Mouse (Mus musculus) myocyte (in vitro differentiated cells): ENCODE measurements around the gene Prkca.

Source experiments
- CEBPB ChIP-seq: IDR thresholded peaks from 2 replicates; pipeline ENCODE4 v1.6.1; 2011; ENCODE audit warnings: mild to moderate bottlenecking, moderate library complexity; ENCODE audit not compliant: poor library complexity, insufficient read depth, severe bottlenecking
- E2F4 ChIP-seq: IDR thresholded peaks from one replicate; pipeline ENCODE4 v1.6.1; 2011; ENCODE audit warnings: mild to moderate bottlenecking, control low read depth, moderate library complexity; ENCODE audit not compliant: insufficient read depth
- MAX ChIP-seq: IDR thresholded peaks from one replicate; pipeline ENCODE4 v1.6.1; 2011; ENCODE audit warnings: low read depth, mild to moderate bottlenecking, control low read depth
- MYOD1 ChIP-seq, 3 experiments: IDR thresholded peaks; one replicate each; pipeline ENCODE4 v1.6.1; 2011; ENCODE audit warnings: control low read depth in 2 of 3, low read depth in 2 of 3, mild to moderate bottlenecking in 2 of 3, moderate library complexity in 1 of 3; ENCODE audit not compliant: insufficient read length in 2 of 3, control insufficient read depth in 1 of 3
- POLR2A ChIP-seq: IDR thresholded peaks from one replicate; pipeline ENCODE4 v1.6.1; 2011; ENCODE audit warnings: low read depth, mild to moderate bottlenecking, control low read depth, moderate library complexity; ENCODE audit not compliant: insufficient read length
- POLR2AphosphoS2 ChIP-seq: IDR thresholded peaks from one replicate; pipeline ENCODE4 v1.6.1; 2011; ENCODE audit warnings: low read depth, control low read depth; ENCODE audit not compliant: insufficient read length
- REST ChIP-seq: IDR thresholded peaks from one replicate; pipeline ENCODE4 v1.6.1; 2011; ENCODE audit warnings: mild to moderate bottlenecking, control low read depth, moderate library complexity; ENCODE audit not compliant: insufficient read depth, insufficient read length
- SRF ChIP-seq: IDR thresholded peaks from one replicate; pipeline ENCODE4 v1.6.1; 2011; ENCODE audit warnings: low read depth; ENCODE audit not compliant: control insufficient read depth, insufficient read length
- TCF12 ChIP-seq: IDR thresholded peaks from one replicate; pipeline ENCODE4 v1.6.1; 2011; ENCODE audit warnings: mild to moderate bottlenecking, control low read depth; ENCODE audit not compliant: poor library complexity, insufficient read depth, severe bottlenecking
- USF1 ChIP-seq: IDR thresholded peaks from one replicate; pipeline ENCODE4 v1.6.1; 2011; ENCODE audit warnings: low read depth, mild to moderate bottlenecking, control low read depth, moderate library complexity

DNA sequence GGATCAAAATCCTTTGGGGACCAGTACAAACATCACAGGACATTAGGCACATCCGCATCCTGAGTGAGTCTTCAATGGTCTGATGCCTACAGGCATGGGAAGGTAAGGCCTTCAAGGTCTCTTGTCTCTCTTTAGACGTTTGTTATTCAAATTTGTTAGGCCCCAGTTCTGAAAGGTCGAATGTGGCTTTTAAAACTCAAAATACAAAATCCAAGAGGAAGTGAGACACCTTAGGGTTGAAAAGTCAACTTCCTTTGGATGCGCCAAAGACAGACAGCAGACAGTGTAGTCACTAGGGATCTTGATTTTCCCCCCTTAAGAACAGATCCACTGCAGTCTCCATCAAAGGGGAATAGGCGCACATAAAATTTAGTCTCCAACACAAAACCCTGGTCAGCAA is 187.6 kb downstream of the Prkca start:
- TF ChIP-seq CEBPB = no peak
- no peak for TF ChIP-seq POLR2A
- TF ChIP-seq MAX = no peak
- TF ChIP-seq E2F4 = no peak
- TF ChIP-seq TCF12 = no peak
- TF ChIP-seq USF1 = no peak
- no peak for TF ChIP-seq POLR2AphosphoS2
- TF ChIP-seq MYOD1 (IDR thresholded peaks at IDR 0.05; ENCODE audit: control insufficient read depth in 1 of 3, insufficient read length in 2 of 3, low read depth in 2 of 3) = no peak
- no peak for TF ChIP-seq REST
- no peak for TF ChIP-seq SRF
